Mouse (Mus musculus) adrenal gland, postnatal 0 days (tissue): ENCODE measurements around the gene Agxt. TPM values are rescaled to one million over a fixed set of nuclear protein-coding genes. Genes with fewer than 3 reads are reported as not detected.

Experiments
- polyA plus RNA-seq: library from polyadenylated mRNA; unstranded; fragments of >200 nt; fragmentation: Nextera tagmentation; extraction: Ambion mirVana; gene quantifications from 2 replicates; pipeline ENCODE4 v1.2.1, GENCODE M21; 2015

The Agxt gene
- polyA plus RNA-seq, result 9.1 and 12.7 TPM in 2 replicates

DNA sequence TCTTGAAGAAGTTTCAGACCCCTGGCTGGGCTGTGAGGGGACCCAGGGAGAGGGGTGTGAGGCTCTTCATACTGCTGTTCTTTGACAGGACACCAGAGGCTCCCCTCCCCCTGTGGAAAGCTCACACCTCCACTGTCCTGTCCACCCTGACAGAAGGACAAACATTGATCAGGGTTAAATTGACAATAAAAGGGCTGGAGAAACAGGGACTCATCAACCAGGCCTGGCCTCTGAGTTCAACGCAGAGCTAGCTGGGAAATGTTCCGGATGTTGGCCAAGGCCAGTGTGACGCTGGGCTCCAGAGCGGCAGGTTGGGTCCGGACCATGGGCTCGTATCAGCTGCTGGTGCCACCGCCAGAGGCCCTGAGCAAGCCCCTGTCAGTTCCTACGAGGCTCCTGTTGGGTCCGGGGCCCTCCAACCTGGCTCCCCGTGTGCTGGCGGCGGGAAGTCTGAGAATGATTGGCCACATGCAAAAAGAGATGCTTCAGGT is at the start of gene Agxt:
Gene Agxt, plus strand, starts transcription at position 205 of the 491 bp plus-strand sequence.

DNA sequence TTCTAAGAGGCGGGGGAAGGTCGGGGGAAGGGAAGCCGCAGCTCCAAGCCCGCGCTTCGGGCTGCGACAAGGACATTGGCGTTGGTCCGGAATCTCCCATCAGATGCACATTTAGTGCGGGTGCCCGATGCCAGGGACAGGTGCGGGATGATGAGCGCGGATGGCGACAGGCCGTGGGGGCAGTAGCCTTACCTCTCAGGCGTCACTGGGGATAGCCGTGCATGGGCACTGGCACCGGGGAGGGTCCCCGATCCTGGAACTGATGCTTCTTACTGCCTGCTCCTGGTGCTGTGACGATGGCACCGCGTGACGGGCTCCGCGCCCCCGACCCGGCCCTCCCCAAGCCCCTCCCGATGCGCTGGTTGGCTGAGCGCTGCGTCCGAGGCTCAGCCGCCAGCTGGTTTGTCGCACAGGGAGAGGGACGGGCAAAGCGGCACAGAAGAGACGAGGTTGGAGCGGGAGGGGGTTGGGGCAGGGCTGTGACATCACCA is 33.4 kb upstream of the Agxt start, which contains the start of gene Kif1a:
Gene Kif1a, minus strand, starts transcription at position 381 of the 491 bp plus-strand sequence.

DNA sequence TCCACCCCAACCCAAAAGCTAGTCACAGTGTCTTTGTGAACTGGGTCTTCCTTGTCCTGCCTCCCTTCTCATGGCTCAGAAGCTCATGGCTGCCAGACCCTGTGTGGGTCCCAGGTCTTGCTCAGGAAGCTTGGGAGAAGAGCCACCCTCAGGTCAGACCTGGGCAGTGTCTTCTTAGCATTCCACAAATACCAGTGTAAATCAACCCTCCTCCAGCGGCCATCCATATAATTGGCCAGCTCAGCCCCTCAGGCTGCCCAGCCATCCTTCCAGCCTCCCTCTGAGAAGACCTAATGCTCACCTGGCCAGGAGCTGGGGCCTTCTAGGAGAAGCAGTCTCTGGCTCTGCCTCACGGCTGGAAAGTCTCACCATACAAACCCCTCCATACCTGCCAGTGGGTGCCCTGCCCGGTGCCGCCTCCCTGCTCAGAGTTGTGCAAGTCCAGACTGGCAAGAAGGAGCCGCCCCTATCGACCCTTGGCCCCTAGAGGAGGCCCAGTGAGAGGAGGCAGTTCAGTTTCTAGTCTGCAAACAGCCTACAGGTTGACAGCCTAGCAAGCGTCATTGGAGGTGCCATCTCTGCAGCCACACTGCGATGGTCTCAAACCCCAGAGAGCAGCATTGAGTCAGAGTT is 25.6 kb downstream of the Agxt start, which contains the start of gene 2310007B03Rik:
Gene 2310007B03Rik, minus strand, starts transcription at position 448 of the 633 bp plus-strand sequence.

DNA sequence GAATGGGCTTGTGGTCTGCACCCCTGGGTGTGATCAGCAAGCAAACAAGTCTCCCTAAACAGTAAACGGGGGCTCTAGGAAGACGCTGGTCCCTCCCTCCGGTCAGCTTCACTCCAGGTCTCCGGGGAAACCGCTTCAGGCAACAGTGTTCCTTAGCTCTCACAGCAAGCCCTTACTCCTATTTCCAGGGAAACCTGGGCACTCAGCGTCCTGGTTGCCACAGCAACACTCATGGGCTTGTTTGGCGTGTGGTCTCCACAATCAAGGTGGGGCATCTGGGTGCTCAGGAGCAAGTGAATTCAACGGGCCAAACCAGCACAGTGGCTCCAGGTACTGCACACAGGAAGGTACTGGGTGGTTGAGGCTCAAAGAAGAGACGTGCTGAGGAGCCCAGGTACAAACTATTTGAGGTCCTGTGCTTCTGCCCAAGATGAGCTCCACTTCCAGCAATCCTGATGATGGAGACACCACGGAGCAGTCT is 33.3 kb downstream of the Agxt start, which contains the start of gene Crocc2:
Gene Crocc2, plus strand, starts transcription at position 431 of the 481 bp plus-strand sequence.

Other genes with a start within 250 kb of the Agxt start
- gene Ankmy1, start 232.3 kb upstream of the Agxt start, polyA plus RNA-seq, result 0.40 and 0.58 TPM in 2 replicates
- 36.9 and 46.6 TPM in 2 replicates for gene Dusp28, start 228.3 kb upstream of the Agxt start, polyA plus RNA-seq
- gene Rnpepl1, start 224.5 kb upstream of the Agxt start, polyA plus RNA-seq, result 28.0 and 43.7 TPM in 2 replicates
- 22.4 and 25.8 TPM in 2 replicates for gene Capn10, start 200.9 kb upstream of the Agxt start, polyA plus RNA-seq
- gene Gpr35, start 184.4 kb upstream of the Agxt start, polyA plus RNA-seq, result 0.47 and 0.58 TPM in 2 replicates
- 0.21 TPM in 1 of 2 replicates, not detected in the other for gene Aqp12, start 128.9 kb upstream of the Agxt start, polyA plus RNA-seq
- gene Kif1a, start 33.3 kb upstream of the Agxt start, polyA plus RNA-seq, result 34.3 and 67.0 TPM in 2 replicates
- gene 2310007B03Rik, start 25.7 kb downstream of the Agxt start, polyA plus RNA-seq, result 0.27 and 0.28 TPM in 2 replicates
- 0.25 and 0.58 TPM in 2 replicates for gene Crocc2, start 33.5 kb downstream of the Agxt start, polyA plus RNA-seq
- gene Sned1, start 100.6 kb downstream of the Agxt start, polyA plus RNA-seq, result 6.1 and 8.1 TPM in 2 replicates
- 30.9 and 33.3 TPM in 2 replicates for gene Mterf4, start 170.7 kb downstream of the Agxt start, polyA plus RNA-seq
- 31.6 and 46.4 TPM in 2 replicates for gene Ppp1r7, start 207.6 kb downstream of the Agxt start, polyA plus RNA-seq
- 3.3 and 4.2 TPM in 2 replicates for gene Pask, start 208.2 kb downstream of the Agxt start, polyA plus RNA-seq
- gene Ano7, start 238.7 kb downstream of the Agxt start, polyA plus RNA-seq, result 0.19 and 0.39 TPM in 2 replicates